Mouse (Mus musculus) MEL (cell line): ENCODE results near the gene Nfix.

ENCODE experiments used
- CTCF ChIP-seq, 3 experiments: IDR thresholded peaks in 2 of 3; conservative IDR thresholded peaks in 1 of 3; 2 replicates each; pipeline ENCODE4 v1.5.1; 2011 to 2012; ENCODE audit warnings: low read length in 3 of 3, low read depth in 2 of 3, mild to moderate bottlenecking in 2 of 3, improper control_type of control experiment in 1 of 3, inconsistent platforms in 1 of 3, mixed read lengths in 1 of 3, moderate library complexity in 1 of 3; ENCODE audit not compliant: control insufficient read depth in 1 of 3, insufficient read depth in 1 of 3, poor library complexity in 1 of 3, severe bottlenecking in 1 of 3
- EP300 ChIP-seq, 2 experiments: IDR thresholded peaks; 2 replicates each; pipeline ENCODE4 v1.6.1; 2011; ENCODE audit warnings: improper control_type of control experiment in 2 of 2, low read length in 2 of 2, low read depth in 1 of 2, mild to moderate bottlenecking in 1 of 2
- GATA1 ChIP-seq: IDR thresholded peaks from 2 replicates; pipeline ENCODE4 v1.6.1; 2011; ENCODE audit warnings: low read depth, low read length, improper control_type of control experiment
- POLR2A ChIP-seq, 2 experiments: IDR thresholded peaks; 2 replicates each; pipeline ENCODE4 v1.6.1; 2011 to 2012; ENCODE audit warnings: low read length in 2 of 2, mild to moderate bottlenecking in 2 of 2, control low read depth in 1 of 2, improper control_type of control experiment in 1 of 2, low read depth in 1 of 2, moderate library complexity in 1 of 2; ENCODE audit not compliant: control insufficient read depth in 1 of 2, insufficient read depth in 1 of 2, poor library complexity in 1 of 2
- TBP ChIP-seq: IDR thresholded peaks from 2 replicates; pipeline ENCODE4 v1.8.0; 2011; ENCODE audit warnings: low read depth, low read length, improper control_type of control experiment

DNA sequence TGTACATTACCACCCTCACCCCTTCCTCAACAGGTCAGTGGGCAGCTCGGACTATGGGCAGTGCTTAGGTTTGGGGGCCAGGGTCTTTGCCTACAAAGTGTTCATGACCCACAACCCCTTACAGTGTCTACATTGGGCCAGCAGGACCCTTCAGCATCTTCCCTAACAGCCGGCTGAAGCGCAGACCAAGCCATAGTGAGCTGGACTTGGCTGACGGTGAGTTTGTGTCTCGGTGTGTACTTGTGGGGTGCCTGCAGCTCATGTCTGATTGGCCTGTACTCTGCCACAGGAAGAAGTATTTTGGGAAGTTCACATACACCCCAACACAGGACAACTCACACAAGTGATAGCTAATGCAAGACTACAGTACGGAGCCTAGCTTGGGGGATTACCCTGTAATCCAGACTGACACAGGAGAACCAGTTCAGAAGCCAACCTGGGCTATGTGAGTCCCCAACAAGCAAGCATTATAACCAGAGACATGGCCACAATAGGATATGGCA is 97.1 kb downstream of the Nfix start:
- TF ChIP-seq CTCF (IDR thresholded peaks at IDR 0.05 in 2 of 3, conservative IDR thresholded peaks at IDR 0.05 in 1 of 3; ENCODE audit: control insufficient read depth in 1 of 3, insufficient read depth in 1 of 3, low read depth in 2 of 3, low read length in 3 of 3, poor library complexity in 1 of 3, severe bottlenecking in 1 of 3) (no peak), GATA1 (no peak), TBP (peak; percentile 6; the same call in 1 of the 2 replicates), EP300 (IDR thresholded peaks at IDR 0.05; ENCODE audit: low read depth in 1 of 2, low read length in 2 of 2) (no peak), POLR2A (IDR thresholded peaks at IDR 0.05; ENCODE audit: control insufficient read depth in 1 of 2, insufficient read depth in 1 of 2, low read depth in 1 of 2, low read length in 2 of 2, poor library complexity in 1 of 2) (peak; percentile 13 to 51; a peak in 2 of 4 replicates)
